Mouse (Mus musculus) left cerebral cortex, adult 2 months (tissue): ENCODE measurements around the gene Ceacam11. TPM values are rescaled to one million over a fixed set of nuclear protein-coding genes. Genes with fewer than 3 reads are reported as not detected.
"Not testable (repeated sequence)": the region's sequence is repeated elsewhere in the genome, so short reads cannot be mapped to it uniquely, and the experiment has no call there.

Experiments
- DNase-seq, 2 experiments: peaks; one replicate each; pipeline ENCODE4 v3.0.0; 2021 to 2022; ENCODE audit warnings: low spot score in 2 of 2, mixed read lengths in 1 of 2; ENCODE audit errors: extremely low spot score in 1 of 2
- H3K27ac ChIP-seq: fragments of 200-600 bp; 2 replicates; pipeline ENCODE4 v1.8.1; 2022
- H3K4me3 ChIP-seq: fragments of 200-600 bp; 2 replicates; pipeline ENCODE4 v1.8.1; 2022
- CTCF ChIP-seq: fragments of 200-600 bp; IDR thresholded peaks from 2 replicates; pipeline ENCODE4 v1.8.1; 2022; ENCODE audit warnings: antibody characterized with exemption, mild to moderate bottlenecking, moderate library complexity
- intact Hi-C: fragments of 180-260 bp; cut with DNase I; formaldehyde crosslinking; loops from one replicate; pipeline ENCODE4 v1.15.1; 2025
- long read RNA-seq, 2 experiments: library from polyadenylated mRNA; stranded (forward); transcript quantifications; one replicate each; pipeline ENCODE4 v2.0.0; 2021; ENCODE audit warnings: borderline mapping rate in 2 of 2
- microRNA-seq, 2 experiments: library from miRNA; unstranded; fragments of <30 nt; microRNA quantifications; one replicate each; pipeline ENCODE4 v1.2.0; 2021
- total RNA-seq, 2 experiments: library from RNA; stranded (reverse); gene quantifications; 2 replicates each; pipeline ENCODE4 v1.2.3; 2021

Gene Ceacam11
- not detected for total RNA-seq
- long read RNA-seq, experiment 1, result 0 reads
- long read RNA-seq, experiment 2, result 0 reads

DNA sequence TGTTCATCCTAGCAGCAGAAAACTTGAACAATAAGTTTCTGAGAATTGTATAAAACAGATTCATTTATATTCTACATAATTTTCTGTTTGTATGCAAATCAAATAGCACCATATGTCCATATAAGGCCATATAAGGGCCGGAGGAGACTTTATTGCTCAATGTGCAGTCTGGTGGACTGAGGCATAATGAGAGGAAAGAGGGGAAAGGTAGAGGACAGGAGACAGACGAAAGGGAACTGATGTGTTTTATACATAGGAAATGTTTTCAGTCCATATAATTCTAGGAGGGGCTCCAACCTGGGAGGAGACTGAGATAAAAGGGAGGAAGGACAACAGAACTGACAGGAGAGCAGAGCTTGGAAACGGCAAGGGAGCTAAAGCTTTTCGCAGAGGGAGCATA is at the start of gene Ceacam11:
TSS of gene Ceacam11 (plus strand) at position 301 of the 400 bp plus-strand sequence.
- intact Hi-C loops, result no loop called here
- no peak for DNase-seq
- H3K4me3 ChIP-seq, result no peak within 1 kb of the TSS
- TF ChIP-seq CTCF, result no peak
- H3K27ac ChIP-seq, result no peak within 1 kb of the TSS

GRCm38 (mm10) chr7:18001131-18001530 is 29.2 kb downstream of the Ceacam11 start:
- H3K4me3 ChIP-seq, intact Hi-C loops, DNase-seq, H3K27ac ChIP-seq: not testable (repeated sequence)

GRCm38 (mm10) chr7:18009589-18009988 is 37.7 kb downstream of the Ceacam11 start, which contains the start of gene Ceacam13:
Gene Ceacam13, plus strand, starts transcription at chr7:18009889.
- Histone ChIP-seq H3K4me3 (no peak within 1 kb of the TSS), H3K27ac (no peak within 1 kb of the TSS)
- intact Hi-C loops, result no loop called here
- DNase-seq, result no peak
- no peak for TF ChIP-seq CTCF

Small RNA genes lying within 50 kb of the gene (microRNA-seq; reads per million reads assigned to microRNA genes)
- gene Gm22414, result 0 reads per million in 2 experiments

Other genes with a start within 250 kb of the Ceacam11 start
- not detected for gene Ceacam14, start 159.5 kb upstream of the Ceacam11 start, total RNA-seq
- gene Gm5155, start 100.4 kb upstream of the Ceacam11 start, total RNA-seq, result not detected
- not detected for gene Ceacam13, start 37.8 kb downstream of the Ceacam11 start, total RNA-seq
- gene Ceacam12, start 93.8 kb downstream of the Ceacam11 start, total RNA-seq, result not detected
- gene Igfl3, start 204.4 kb downstream of the Ceacam11 start, total RNA-seq, result not detected